Mouse (Mus musculus) lung, postnatal 0 days (tissue): ENCODE measurements around the gene Bcas2. TPM values are rescaled to one million over a fixed set of nuclear protein-coding genes. Genes with fewer than 3 reads are reported as not detected.
A peak's percentile ranks its signal among the peaks of the same experiment; 100 is the strongest.
"Not testable (repeated sequence)": the region's sequence is repeated elsewhere in the genome, so short reads cannot be mapped to it uniquely, and the experiment has no call there.

Experiments
- ATAC-seq: fragments of 200-750 bp; cut with Nextera tagmentation; 2 replicates; pipeline ENCODE4 v1.8.0; 2017; ENCODE audit warnings: moderate library complexity
- DNase-seq: peaks from one replicate; pipeline ENCODE4 v3.0.0-alpha.2; 2016; ENCODE audit warnings: low spot score
- H3K27ac ChIP-seq: fragments of 300-500 bp; sonication (generic); 2 replicates; pipeline ENCODE4 v1.5.1; 2014; ENCODE audit warnings: antibody characterized with exemption, mild to moderate bottlenecking, low read length, mixed read lengths
- H3K27me3 ChIP-seq: fragments of 300-500 bp; sonication (generic); replicated peaks from 2 replicates; pipeline ENCODE4 v1.6.1; 2014; ENCODE audit warnings: low read length, mixed read lengths; ENCODE audit not compliant: insufficient read depth
- H3K36me3 ChIP-seq: fragments of 300-500 bp; sonication (generic); 2 replicates; pipeline ENCODE4 v1.6.1; 2014; ENCODE audit warnings: low read length, mixed read lengths; ENCODE audit not compliant: insufficient read depth
- H3K4me1 ChIP-seq: fragments of 300-500 bp; sonication (generic); 2 replicates; pipeline ENCODE4 v1.6.1; 2014; ENCODE audit warnings: antibody characterized with exemption, low read depth, low read length, mixed read lengths; ENCODE audit not compliant: insufficient read depth
- H3K4me2 ChIP-seq: fragments of 300-500 bp; sonication (generic); replicated peaks from 2 replicates; pipeline ENCODE4 v1.6.1; 2014; ENCODE audit warnings: low read depth, mild to moderate bottlenecking, low read length, moderate library complexity, mixed read lengths
- H3K4me3 ChIP-seq: fragments of 300-500 bp; sonication (generic); 2 replicates; pipeline ENCODE4 v1.5.1; 2014; ENCODE audit warnings: low read depth, low read length
- H3K9ac ChIP-seq: fragments of 300-500 bp; sonication (generic); replicated peaks from 2 replicates; pipeline ENCODE4 v1.6.1; 2014; ENCODE audit warnings: low read depth, mild to moderate bottlenecking
- H3K9me3 ChIP-seq: fragments of 300-500 bp; sonication (generic); 2 replicates; pipeline ENCODE4 v1.6.1; 2016; ENCODE audit warnings: low read length, mixed read lengths
- CTCF ChIP-seq: IDR thresholded peaks from 2 replicates; pipeline ENCODE4 v1.5.1; 2016; ENCODE audit warnings: antibody characterized with exemption, mild to moderate bottlenecking
- EP300 ChIP-seq: IDR thresholded peaks from 2 replicates; pipeline ENCODE4 v1.6.1; 2016; ENCODE audit warnings: antibody characterized with exemption, mild to moderate bottlenecking, control low read depth
- WGBS: fragments of 180-500 bp; shearing (Covaris S2); extraction: QIAGEN DNeasy Blood & Tissue Kit; methylation state at CpG from one replicate; pipeline ENCODE4 v1.1.7; 2014; 5-methylcytosine and 5-hydroxymethylcytosine counted together
- polyA plus RNA-seq: library from polyadenylated mRNA; unstranded; fragments of >200 nt; fragmentation: Nextera tagmentation; extraction: Ambion mirVana; gene quantifications from 2 replicates; pipeline ENCODE4 v1.2.1, GENCODE M21; 2015

Gene Bcas2
- polyA plus RNA-seq, 1 experiment from 2014 or later: 89.8 TPM

DNA sequence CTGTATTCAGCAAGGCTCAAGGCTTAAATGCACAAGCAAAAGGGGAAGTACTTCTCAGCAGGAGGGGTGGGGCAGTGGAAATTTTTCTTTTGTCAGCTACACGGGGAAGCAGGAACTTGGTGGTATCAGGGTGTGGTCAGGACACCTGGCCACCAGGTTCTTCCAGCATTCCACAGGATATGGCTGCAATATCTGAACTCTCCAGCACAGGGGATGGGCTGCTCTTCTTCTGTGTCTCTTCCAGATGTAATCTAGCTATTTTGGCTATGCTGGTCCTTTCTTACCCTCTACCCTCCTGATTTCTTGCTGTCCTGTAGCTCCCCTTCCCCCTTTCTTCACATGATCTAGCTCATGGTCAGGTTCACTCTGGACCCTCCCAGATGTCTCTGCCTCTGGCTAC lies 21.7 kb downstream of the Bcas2 start:
- no peaks in the 10 kb centered on the region for H3K9me3 ChIP-seq
- DNase-seq (no peak), ATAC-seq (no peak)
- H3K27ac ChIP-seq: no peak overlapping the region
- H3K4me3 ChIP-seq: no peak overlapping the region
- no peaks in the 10 kb centered on the region for H3K36me3 ChIP-seq
- H3K4me2 ChIP-seq: no peak overlapping the region
- no peaks in the 10 kb centered on the region for H3K4me1 ChIP-seq
- TF ChIP-seq CTCF (no peak), EP300 (no peak)
- WGBS: 69% methylated on average over 1 of the region's 1 CpGs
- H3K27me3 ChIP-seq: no peaks in the 10 kb centered on the region
- H3K9ac ChIP-seq: no peak overlapping the region

DNA sequence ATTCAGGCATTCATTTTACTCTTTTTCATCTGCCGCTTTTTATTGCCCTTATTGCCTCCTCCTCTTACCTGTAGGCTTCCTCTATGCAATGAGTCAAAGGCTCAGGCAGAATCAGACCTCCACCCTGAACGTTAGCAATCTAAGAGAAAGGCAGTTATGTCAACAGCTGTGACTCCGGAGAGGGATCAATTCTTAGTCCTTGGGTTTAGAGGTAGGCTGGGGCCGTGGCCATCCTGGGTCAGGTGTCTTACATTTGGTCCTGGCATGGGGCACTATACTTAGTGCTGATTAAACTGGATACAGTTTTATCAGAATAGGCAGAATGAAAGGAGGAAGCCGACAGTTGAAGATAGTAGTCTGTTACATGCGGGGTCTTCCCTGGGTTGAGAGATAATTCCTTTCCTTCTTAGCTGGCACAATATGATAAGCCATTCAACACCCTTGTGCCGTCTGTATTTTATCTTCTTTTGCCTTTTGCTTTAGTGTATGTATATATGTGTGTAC lies 24.9 kb downstream of the Bcas2 start:
- ATAC-seq (no peak), DNase-seq (no peak)
- no peak for TF ChIP-seq EP300
- no peak for TF ChIP-seq CTCF
- no peak overlapping the region for H3K27ac ChIP-seq
- H3K4me1 ChIP-seq: no peaks in the 10 kb centered on the region
- no peak overlapping the region for H3K9ac ChIP-seq
- WGBS: 62% methylated on average over 7 of the region's 7 CpGs
- H3K27me3 ChIP-seq: no peaks in the 10 kb centered on the region
- no peak overlapping the region for H3K4me3 ChIP-seq
- H3K4me2 ChIP-seq: no peak overlapping the region
- H3K9me3 ChIP-seq: no peaks in the 10 kb centered on the region
- no peaks in the 10 kb centered on the region for H3K36me3 ChIP-seq

DNA sequence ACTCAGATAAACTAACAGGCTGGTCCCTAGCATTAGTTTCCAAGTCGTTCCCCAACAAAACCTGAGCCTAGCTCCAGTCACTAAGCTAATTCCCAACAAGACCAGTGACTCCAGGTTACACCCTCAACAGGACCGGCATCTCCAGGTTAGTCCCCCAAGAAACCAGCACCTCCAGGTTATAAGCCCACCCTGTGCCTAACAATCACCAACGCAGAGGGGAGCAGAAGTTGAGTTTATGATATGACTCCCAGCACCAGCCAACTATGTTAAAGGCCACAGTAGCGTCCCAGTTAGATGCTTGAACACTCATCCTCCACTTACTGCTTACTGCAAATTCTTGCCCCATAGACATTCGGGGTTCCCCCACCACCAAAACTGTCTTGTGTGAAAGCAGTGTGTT lies 27.9 kb downstream of the Bcas2 start:
- Histone ChIP-seq H3K9me3 (no peaks in the 10 kb centered on the region), H3K36me3 (no peaks in the 10 kb centered on the region), H3K27ac (no peak overlapping the region), H3K9ac (no peak overlapping the region), H3K4me2 (no peak overlapping the region), H3K4me3 (no peak overlapping the region), H3K27me3 (no peaks in the 10 kb centered on the region), H3K4me1 (no peaks in the 10 kb centered on the region)
- TF ChIP-seq EP300: no peak
- TF ChIP-seq CTCF: no peak
- DNase-seq (no peak), ATAC-seq (no peak)
- WGBS: 83% methylated on average over 5 of the region's 5 CpGs

DNA sequence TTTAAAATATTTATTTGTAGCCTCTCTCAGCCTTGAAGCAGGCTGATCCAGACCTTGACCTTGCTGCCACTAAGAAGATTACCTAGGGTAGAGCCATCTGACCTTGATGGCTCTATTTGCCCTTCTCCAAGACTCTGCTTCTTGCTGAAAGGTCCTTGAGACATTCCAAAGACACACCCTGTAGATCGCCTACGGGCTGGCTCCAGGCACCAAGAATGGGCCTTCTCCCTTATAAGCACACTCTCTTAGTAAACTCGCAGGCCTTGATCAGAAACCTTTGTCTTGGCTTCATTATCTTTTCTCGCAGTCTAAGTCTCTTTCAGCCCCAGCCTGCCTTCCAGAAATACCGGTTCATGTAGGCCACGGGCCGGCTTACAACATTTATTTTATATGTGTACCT lies 29.6 kb downstream of the Bcas2 start:
- 86% methylated on average over 7 of the region's 7 CpGs for WGBS
- not testable (repeated sequence) for H3K27ac ChIP-seq, H3K9me3 ChIP-seq, H3K36me3 ChIP-seq, H3K9ac ChIP-seq, ATAC-seq, H3K4me2 ChIP-seq, H3K27me3 ChIP-seq, DNase-seq, H3K4me1 ChIP-seq, H3K4me3 ChIP-seq

DNA sequence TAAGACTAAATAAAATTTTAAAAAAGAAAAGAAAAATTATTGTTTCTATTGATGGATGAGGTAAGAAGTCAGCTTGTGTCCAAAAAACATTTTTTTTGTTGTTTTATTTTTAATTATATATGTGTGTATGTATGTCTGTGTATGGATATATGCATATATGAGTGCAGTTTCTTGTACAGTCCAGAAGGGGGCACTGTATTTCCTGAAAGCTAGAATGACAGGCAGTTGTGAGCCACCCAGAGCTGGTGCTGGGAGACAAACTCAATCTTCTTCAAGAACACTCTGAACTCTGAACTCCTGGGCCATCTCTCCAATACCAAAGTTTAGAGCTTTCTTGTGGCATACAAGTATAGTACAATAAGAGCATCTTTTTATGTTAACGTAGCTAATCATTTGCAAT lies 32.1 kb downstream of the Bcas2 start:
- no peak overlapping the region for H3K4me3 ChIP-seq
- no peak for DNase-seq
- no peaks in the 10 kb centered on the region for H3K27me3 ChIP-seq
- no peak overlapping the region for H3K4me2 ChIP-seq
- ATAC-seq: no peak
- no peaks in the 10 kb centered on the region for H3K36me3 ChIP-seq
- TF ChIP-seq EP300 (no peak), CTCF (no peak)
- H3K27ac ChIP-seq: no peak overlapping the region
- H3K9me3 ChIP-seq: no peaks in the 10 kb centered on the region
- WGBS: 96% methylated on average over 1 of the region's 1 CpGs
- no peaks in the 10 kb centered on the region for H3K4me1 ChIP-seq
- H3K9ac ChIP-seq: no peak overlapping the region

DNA sequence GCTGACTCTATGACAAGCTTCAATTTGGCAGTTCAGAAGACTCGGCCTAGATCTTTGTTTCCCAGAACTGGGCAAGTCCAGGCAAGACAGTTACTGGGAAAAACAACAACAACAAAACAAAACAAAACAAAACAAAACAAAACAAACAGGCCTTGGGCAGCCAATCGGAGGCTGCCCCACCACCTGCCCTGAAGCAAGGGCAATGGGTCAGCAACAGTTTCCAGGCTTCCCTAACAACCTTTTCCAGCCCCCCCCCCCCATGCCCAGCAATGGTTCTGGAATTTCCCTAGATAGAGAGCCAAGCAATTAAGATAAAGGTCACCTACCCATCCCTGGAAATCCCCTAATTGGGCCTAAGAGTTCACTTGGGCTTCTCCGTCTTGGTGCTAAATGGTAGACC lies 33.0 kb downstream of the Bcas2 start:
- TF ChIP-seq EP300: no peak
- TF ChIP-seq CTCF: no peak
- ATAC-seq (no peak), DNase-seq (no peak)
- Histone ChIP-seq H3K27ac (no peak overlapping the region), H3K4me3 (no peak overlapping the region), H3K4me1 (no peaks in the 10 kb centered on the region), H3K36me3 (no peaks in the 10 kb centered on the region), H3K9me3 (no peaks in the 10 kb centered on the region), H3K4me2 (no peak overlapping the region), H3K27me3 (no peaks in the 10 kb centered on the region), H3K9ac (no peak overlapping the region)
- WGBS: 90% methylated on average over 3 of the region's 3 CpGs

DNA sequence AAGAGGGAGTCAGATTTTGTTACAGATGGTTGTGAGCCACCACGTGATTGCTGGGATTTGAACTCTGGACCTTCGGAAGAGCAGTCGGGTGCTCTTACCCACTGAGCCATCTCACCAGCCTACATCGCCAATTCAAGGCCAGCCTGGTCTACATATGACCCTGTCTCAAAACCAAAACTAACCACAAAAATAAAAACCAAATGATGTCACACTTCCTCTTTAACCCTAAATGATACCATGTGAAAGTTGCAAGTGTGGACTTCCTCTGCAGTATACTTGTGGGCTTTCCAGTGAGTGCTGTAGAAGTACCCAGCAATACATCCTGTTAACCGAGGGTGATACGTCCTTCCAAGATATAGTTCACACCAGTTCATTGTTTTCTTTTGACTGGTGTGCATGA lies 34.9 kb downstream of the Bcas2 start:
- no peak for TF ChIP-seq CTCF
- TF ChIP-seq EP300: no peak
- H3K9me3 ChIP-seq: no peaks in the 10 kb centered on the region
- H3K27ac ChIP-seq: no peak overlapping the region
- H3K4me1 ChIP-seq: no peaks in the 10 kb centered on the region
- H3K36me3 ChIP-seq: no peaks in the 10 kb centered on the region
- WGBS: 73% methylated on average over 6 of the region's 6 CpGs
- H3K27me3 ChIP-seq: no peaks in the 10 kb centered on the region
- no peak overlapping the region for H3K9ac ChIP-seq
- ATAC-seq (no peak), DNase-seq (peak; percentile 32)
- H3K4me2 ChIP-seq: no peak overlapping the region
- H3K4me3 ChIP-seq: no peak overlapping the region
